Mouse (Mus musculus) liver, embryonic 14.5 days (tissue): ENCODE results near the gene Ociad1.

Experiments
- CTCF ChIP-seq: IDR thresholded peaks from 2 replicates; pipeline ENCODE4 v1.5.1; 2016; ENCODE audit warnings: antibody characterized with exemption, low read depth, control low read depth
- EP300 ChIP-seq: IDR thresholded peaks from 2 replicates; pipeline ENCODE4 v1.6.1; 2016; ENCODE audit warnings: antibody characterized with exemption, low read depth

DNA sequence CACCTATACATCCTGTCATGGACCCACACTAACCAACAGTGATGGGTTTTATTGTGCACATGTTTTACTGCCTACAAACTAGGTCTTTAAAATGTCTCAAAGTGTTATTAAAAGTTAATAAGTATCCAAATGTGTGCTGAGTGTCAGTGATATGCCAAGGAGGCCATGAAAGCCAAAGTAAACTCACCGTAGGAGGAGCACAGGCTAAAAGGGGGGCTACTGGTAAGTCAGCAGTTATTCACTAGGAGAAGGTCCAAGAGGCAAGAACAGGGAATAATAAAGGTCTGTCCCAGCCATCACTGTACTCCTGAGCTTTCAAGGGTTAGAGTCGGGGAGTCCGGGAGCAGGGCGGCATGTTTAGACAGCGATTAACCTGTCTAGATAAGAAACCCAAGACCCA lies 43.9 kb downstream of the Ociad1 start:
- no peak for TF ChIP-seq EP300
- no peak for TF ChIP-seq CTCF
